Comparison of ENCODE assay signal across 8 mouse cellular contexts in the genomic region with DNA sequence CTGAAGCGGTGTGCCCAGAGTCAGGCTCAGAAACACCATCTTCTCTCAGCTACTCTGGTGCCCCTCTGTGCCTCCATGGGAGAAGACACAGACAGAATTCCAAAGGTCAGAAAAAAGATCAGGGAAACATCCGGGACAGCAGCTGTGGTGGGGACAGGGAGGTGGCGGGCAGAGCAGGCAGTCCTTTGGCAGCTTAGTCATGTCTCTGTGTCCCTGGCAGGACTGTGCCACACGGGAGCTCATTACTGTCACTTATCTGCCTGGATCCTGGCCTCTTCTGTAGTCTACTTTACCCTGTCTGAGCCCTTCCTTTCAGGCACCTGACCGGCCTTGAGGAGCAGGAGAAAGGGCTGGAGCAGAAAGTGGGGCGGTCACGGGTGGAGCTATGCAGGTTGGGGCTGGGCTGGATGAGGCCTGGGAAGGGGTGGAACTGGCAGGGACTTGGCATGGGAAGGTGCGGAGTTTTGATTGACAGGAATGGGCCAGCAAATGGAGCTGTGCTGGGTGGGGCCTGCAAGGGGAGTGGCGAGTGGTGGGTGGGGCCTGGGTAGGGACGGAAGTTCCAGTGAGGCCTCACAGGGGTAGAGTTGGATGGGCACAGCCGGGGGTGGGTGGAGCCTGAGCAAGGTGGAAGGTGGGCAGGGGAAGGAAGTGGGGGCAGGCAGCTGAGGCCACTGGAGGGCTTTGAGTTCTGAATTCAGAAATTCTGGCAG.
A peak's percentile ranks its signal among the peaks of the same experiment; 100 is the strongest.
DNase-seq lines count a peak whose midpoint lies in the region; ATAC-seq lines count a peak whose summit lies in the region.

No protein-coding gene starts in this region.

- no peak overlapping the region for H3K27ac ChIP-seq in forebrain, embryonic 13.5 days
- no peak overlapping the region for H3K27ac ChIP-seq in hindbrain, embryonic 13.5 days

- H3K4me2 ChIP-seq in forebrain, embryonic 13.5 days: peak overlapping the region; percentile 2; the same call in 1 of the 2 replicates
- no peak overlapping the region for H3K4me2 ChIP-seq in hindbrain, embryonic 13.5 days

- peak; percentile 65 for ATAC-seq in forebrain, embryonic 13.5 days
- peak; percentile 30; the same call in 1 of the 2 replicates for ATAC-seq in hindbrain, embryonic 13.5 days (ENCODE audit: low FRiP score)
- ATAC-seq in megakaryocyte, adult 5-6 weeks (ENCODE audit: poor library complexity, severe bottlenecking): peak; percentile 96

- H3K36me3 ChIP-seq in forebrain, embryonic 13.5 days (ENCODE audit: poor library complexity, severe bottlenecking): no peaks in the 10 kb centered on the region
- H3K36me3 ChIP-seq in hindbrain, embryonic 13.5 days: no peaks in the 10 kb centered on the region

- H3K4me3 ChIP-seq in forebrain, embryonic 13.5 days: no peak overlapping the region
- H3K4me3 ChIP-seq in hindbrain, embryonic 13.5 days: no peak overlapping the region

- DNase-seq in 3134 (ENCODE audit: extremely low read depth, insufficient read length, low spot score): peak; percentile 60
- DNase-seq in T-cell, adult 2 months (ENCODE audit: low spot score): peak; percentile 21
- peak; percentile 53 to 54 for DNase-seq in left cerebral cortex, postnatal 14 days (ENCODE audit: low spot score in 2 of 2)
- DNase-seq in spleen, postnatal 36 days (ENCODE audit: low spot score in 2 of 2): peak; percentile 32 to 44
- DNase-seq in cerebellum, adult 11 months: no peak

- intact Hi-C loops in left cerebral cortex, postnatal 14 days (cut with DNase I): loop anchor here (5.0 kb wide), 1 partner anchor 97 kb away; the partner anchor contains the start of gene Lrfn2

- no peak overlapping the region for H3K9ac ChIP-seq in forebrain, embryonic 13.5 days
- no peak overlapping the region for H3K9ac ChIP-seq in hindbrain, embryonic 13.5 days

- H3K9me3 ChIP-seq in forebrain, embryonic 13.5 days (replicated peaks): no peaks in the 10 kb centered on the region
- no peaks in the 10 kb centered on the region for H3K9me3 ChIP-seq in hindbrain, embryonic 13.5 days

- WGBS in forebrain, embryonic 13.5 days: 33% methylated on average over 11 of the region's 11 CpGs
- WGBS in hindbrain, embryonic 13.5 days: 39% methylated on average over 11 of the region's 11 CpGs

- peaks cover 29% of the 10 kb centered on the region for H3K4me1 ChIP-seq in forebrain, embryonic 13.5 days
- peaks cover 28% of the 10 kb centered on the region for H3K4me1 ChIP-seq in hindbrain, embryonic 13.5 days (replicated peaks)

- no peaks in the 10 kb centered on the region for H3K27me3 ChIP-seq in forebrain, embryonic 13.5 days
- H3K27me3 ChIP-seq in hindbrain, embryonic 13.5 days: no peaks in the 10 kb centered on the region

Comparison
In these comparisons a context has a peak if more than half of its experiments do, and no peak if none do; other contexts are left out.
1. ATAC-seq: peak in every context shown above with its lines; median percentile 96 in megakaryocyte, adult 5-6 weeks; 65 in forebrain, embryonic 13.5 days; 30 in hindbrain, embryonic 13.5 days.